In the genomic region with DNA sequence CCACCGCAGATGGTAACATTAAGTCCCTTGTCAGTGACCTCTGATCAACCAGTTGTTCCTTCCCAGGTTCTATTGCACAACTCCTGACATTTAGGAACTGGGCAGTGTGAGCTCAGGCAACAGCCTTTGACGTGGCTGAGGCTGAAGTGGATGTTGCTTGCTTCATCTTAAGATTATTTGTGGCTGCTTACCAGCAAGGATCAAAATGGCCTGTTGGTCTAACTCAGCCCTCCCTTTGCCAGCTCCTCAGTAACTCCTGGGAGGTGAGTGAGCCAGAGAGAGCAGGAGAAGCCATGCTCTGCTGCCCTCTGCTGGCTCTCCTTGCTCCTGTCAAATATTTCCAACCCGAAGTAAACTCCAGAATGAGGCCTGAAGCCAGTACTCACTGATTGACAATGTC, we compare ENCODE assay signal across 9 mouse cellular contexts.
DNase-seq lines count a peak whose midpoint lies in the region; ATAC-seq and TF ChIP-seq lines count a peak whose summit lies in the region.
"Had no signal": no experiment of that assay in that cellular context is flagged by ENCODE, and none has a peak within 500 bp of the region (broad histone marks: within the 10 kb centered on the region; RNA-seq: fewer than 3 reads in every experiment).

No protein-coding gene starts in this region.

- no peak overlapping the region for H3K4me2 ChIP-seq in hindbrain, embryonic 16.5 days (ENCODE audit: low read length)
- H3K4me2 ChIP-seq: midbrain, embryonic 12.5 days had no signal

- peak; percentile 92 for TF ChIP-seq CTCF in Patski (IDR thresholded peaks at IDR 0.05)
- TF ChIP-seq CTCF in cerebellum, adult 2 months (IDR thresholded peaks at IDR 0.05; ENCODE audit: borderline replicate concordance, insufficient read depth, low read depth, low read length): peak; percentile 66

- DNase-seq in Patski (ENCODE audit: low read depth, low spot score): no peak
- DNase-seq in cerebellum, adult 2 months: peak; percentile 35 to 45
- peak; percentile 80 for DNase-seq in forelimb bud, embryonic 11.5 days (ENCODE audit: low read depth, low spot score)
- DNase-seq in left cerebral cortex, adult 11 months (ENCODE audit: low spot score): peak; percentile 41
- peak; percentile 43 for DNase-seq in right cerebral cortex, postnatal 25 days
- peak; percentile 59 to 79 for DNase-seq in urinary bladder, postnatal 4 days (ENCODE audit: low spot score in 2 of 2)

- no peaks in the 10 kb centered on the region for H3K27me3 ChIP-seq in Patski
- no peaks in the 10 kb centered on the region for H3K27me3 ChIP-seq in cerebellum, adult 2 months (ENCODE audit: control insufficient read depth, insufficient read depth, low read length)
- no peaks in the 10 kb centered on the region for H3K27me3 ChIP-seq in hindbrain, embryonic 16.5 days (replicated peaks; ENCODE audit: control insufficient read depth, insufficient read depth, low read length)
- H3K27me3 ChIP-seq: midbrain, embryonic 12.5 days had no signal

- POLR2A ChIA-PET in Patski (lab: Charles Lee): no interaction called here

- H3K27ac ChIP-seq in cerebellum, adult 2 months (ENCODE audit: insufficient read depth, low read length): no peak overlapping the region
- H3K27ac ChIP-seq in hindbrain, embryonic 16.5 days (ENCODE audit: low read depth, low read length): no peak overlapping the region
- H3K27ac ChIP-seq: midbrain, embryonic 12.5 days had no signal

- WGBS in cerebellum, adult 2 months: 33% methylated on average over 3 of the region's 3 CpGs
- 40% methylated on average over 3 of the region's 3 CpGs for WGBS in hindbrain, embryonic 16.5 days

- no peaks in the 10 kb centered on the region for H3K36me3 ChIP-seq in hindbrain, embryonic 16.5 days (ENCODE audit: control insufficient read depth, insufficient read depth, low read length)
- H3K36me3 ChIP-seq: midbrain, embryonic 12.5 days had no signal

- CTCF ChIA-PET in Patski (lab: Charles Lee): interaction anchor here (0.7 to 5.8 kb wide), 17 partner anchors 10 to 264 kb away, joined by 3 to 53 read pairs (median 4); no protein-coding TSS in a partner anchor

- H3K4me1 ChIP-seq in cerebellum, adult 2 months (ENCODE audit: control insufficient read depth, insufficient read depth, low read length): no peaks in the 10 kb centered on the region
- no peaks in the 10 kb centered on the region for H3K4me1 ChIP-seq in hindbrain, embryonic 16.5 days (ENCODE audit: control insufficient read depth, insufficient read depth, low read depth, low read length)
- H3K4me1 ChIP-seq: midbrain, embryonic 12.5 days had no signal

- H3K9me3 ChIP-seq in hindbrain, embryonic 16.5 days (ENCODE audit: control insufficient read depth, low read length): no peaks in the 10 kb centered on the region
- H3K9me3 ChIP-seq: midbrain, embryonic 12.5 days had no signal

- H3K9ac ChIP-seq in hindbrain, embryonic 16.5 days (ENCODE audit: low read depth, low read length): no peak overlapping the region
- H3K9ac ChIP-seq: midbrain, embryonic 12.5 days had no signal

- no peak for TF ChIP-seq POLR2A in cerebellum, adult 2 months (IDR thresholded peaks at IDR 0.05; ENCODE audit: borderline replicate concordance, insufficient read depth, low read length)

- no peak overlapping the region for H3K4me3 ChIP-seq in cerebellum, adult 2 months (replicated peaks; ENCODE audit: insufficient read depth, low read depth, low read length)
- H3K4me3 ChIP-seq in hindbrain, embryonic 16.5 days (ENCODE audit: low read length): no peak overlapping the region
- H3K4me3 ChIP-seq: midbrain, embryonic 12.5 days had no signal

- peak; percentile 85 for ATAC-seq in Patski
- ATAC-seq in hindbrain, embryonic 16.5 days: peak; percentile 80
- ATAC-seq in megakaryocyte-erythroid progenitor cell, adult 5-6 weeks (replicated peaks; ENCODE audit: low FRiP score, low TSS enrichment, poor library complexity, severe bottlenecking): peak; percentile 91

- in situ Hi-C loops in Patski (cut with MboI; ENCODE audit: low pct_unique_long_range_greater_than_20kb): loop anchor here (5.0 to 25.0 kb wide), 3 partner anchors 223 to 1018 kb away; no protein-coding TSS in a partner anchor
